Mouse (Mus musculus): ENCODE data around the gene Zfp688.
"Not testable (repeated sequence)": the region's sequence is repeated elsewhere in the genome, so short reads cannot be mapped to it uniquely, and the experiment has no call there.

Zfp688 gene

DNA sequence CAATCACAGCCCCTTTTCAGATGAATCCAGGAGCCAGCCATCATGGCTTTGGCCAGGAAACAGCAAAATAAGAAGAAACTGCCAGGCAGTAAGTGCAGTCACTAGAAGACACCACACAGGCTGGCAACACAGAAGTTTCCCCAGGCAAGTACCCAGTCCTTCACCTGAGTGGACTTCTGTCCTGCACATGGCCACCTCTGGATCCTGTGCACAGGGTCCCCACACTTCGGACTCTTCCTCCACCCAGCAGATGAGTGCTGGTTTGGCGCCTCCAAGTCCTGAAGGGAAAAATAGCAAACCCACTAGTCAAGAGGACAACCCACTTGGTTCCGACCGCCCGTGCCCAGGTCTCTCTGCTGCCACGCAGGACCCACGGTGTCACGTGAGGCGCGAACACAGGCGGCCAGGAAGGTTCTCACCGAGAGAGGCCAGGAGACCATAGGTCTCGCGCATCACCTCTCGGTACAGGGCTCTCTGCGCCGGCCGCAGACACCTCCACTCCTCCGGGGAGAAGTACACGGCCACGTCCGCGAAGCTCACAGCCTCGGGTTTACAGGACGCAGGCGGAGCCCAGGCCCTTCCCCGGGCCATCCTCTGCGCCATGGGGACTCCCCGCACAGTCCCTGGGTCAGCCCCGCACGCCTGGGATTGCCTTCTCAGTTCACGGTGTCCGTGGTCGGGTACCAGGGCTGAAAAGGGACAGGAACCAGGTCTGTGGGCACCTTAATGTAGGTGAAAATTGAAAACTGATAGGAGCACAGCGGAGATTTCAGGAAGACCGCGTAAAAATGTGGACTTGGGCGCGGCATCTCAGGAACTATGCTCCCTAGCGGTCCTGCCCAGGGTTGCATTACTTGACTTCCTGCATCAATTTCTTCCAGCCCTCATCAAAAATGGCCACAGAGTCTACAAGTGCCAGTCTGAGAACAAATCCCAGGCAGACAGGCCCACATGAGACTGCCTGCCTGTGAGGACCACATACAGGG lies 15.6 kb downstream of the Zfp688 start, which contains the start of gene Zfp764:
TSS of gene Zfp764 (minus strand) at position 821 of the 986 bp plus-strand sequence.
- DNase-seq = peak; percentile 94

DNA sequence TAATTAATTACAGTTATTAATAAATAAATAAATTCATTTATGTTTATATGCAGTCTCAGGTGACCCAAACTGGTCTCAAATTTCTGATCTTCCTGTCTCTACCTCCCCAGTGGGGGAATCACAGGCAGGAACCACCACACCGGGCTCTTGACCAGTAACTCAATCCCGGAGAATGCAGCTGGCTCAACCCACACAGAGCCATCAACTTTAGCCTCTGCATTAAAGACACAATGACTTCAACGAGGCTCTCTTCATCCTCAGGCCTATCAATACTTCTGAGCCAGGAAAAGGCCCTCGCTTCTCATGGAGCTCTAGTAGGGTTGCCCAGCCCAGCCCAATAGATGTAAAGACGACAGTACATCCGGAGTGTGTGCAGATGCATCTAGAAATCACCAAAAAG lies 17.8 kb downstream of the Zfp688 start:
- not testable (repeated sequence) for DNase-seq

DNA sequence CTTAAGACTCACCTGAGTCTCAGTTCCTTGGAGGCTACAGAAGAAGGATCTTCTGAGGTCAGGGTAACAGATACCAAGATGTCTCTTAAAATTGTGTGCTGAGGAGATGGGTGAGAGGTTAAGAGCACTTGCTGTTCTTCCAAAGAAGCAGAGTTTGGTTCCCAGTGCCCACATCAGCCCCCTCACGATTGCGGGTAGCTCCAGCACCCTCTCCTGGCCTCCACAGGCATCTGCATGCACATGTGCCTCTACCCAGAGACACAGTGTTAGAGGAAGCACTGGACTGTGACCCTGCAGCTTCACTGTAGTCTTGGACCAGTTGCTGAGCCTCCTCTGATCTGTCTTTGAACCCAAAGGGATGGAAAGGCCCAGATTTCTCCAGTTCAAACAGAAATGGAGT lies 18.9 kb downstream of the Zfp688 start:
- DNase-seq = no peak

GRCm38 (mm10) chr7:127400355-127400754 lies 21.5 kb downstream of the Zfp688 start:
- no peak for DNase-seq

DNA sequence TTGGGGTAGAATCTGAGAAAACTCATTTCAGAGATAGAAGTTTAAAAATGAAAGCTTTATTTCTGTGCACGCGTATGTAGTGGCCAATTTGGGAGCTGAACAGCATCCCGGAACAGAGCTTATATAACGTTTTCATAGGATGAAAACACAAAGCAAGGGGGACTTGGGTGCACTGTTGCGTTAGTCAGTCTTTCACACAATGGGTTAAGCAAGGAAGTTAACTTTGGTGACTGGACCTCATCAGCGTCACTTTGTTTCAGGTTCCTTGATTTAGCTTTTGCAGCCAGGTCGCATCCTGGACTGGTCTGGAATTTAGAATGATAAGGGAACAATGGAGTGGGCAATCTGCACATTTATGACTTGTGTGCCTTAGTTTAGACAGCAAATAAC lies 27.9 kb downstream of the Zfp688 start:
- no peak for DNase-seq

DNA sequence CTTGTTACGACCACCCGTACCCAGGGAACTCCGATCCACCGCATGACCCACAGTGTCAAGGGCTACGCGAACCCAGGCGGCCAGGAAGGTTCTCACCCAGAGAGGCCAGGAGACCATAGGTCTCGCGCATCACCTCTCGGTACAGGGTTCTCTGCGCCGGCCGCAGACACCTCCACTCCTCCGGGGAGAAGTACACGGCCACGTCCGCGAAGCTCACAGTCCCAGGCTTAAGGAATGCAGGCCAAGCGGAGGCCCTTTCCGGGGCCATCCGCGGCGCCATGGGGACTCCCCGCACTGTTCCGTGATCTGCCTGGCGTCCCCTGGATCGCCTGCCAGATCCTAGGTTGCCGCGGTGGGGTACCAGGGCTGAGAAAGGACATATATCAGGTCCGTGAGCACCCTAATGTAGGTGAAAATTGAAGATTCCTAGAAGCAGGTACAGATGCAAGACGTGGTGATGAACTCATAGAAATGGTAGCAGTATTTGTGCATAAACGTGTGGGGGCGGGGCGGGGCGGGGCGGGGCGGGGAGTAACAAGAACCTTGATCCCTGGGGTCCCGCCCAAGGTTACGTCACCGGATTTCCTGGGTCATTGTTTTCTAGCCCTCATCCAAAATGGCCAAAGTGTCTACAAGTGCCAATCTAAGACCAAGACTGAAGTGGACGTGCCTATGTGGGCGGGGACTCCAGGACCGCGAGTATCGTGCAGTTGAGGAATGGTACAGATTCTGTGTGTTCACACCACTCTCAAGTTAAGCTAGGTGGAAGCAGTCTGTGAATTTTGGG lies 28.5 kb downstream of the Zfp688 start, which contains the start of gene E430018J23Rik:
TSS of gene E430018J23Rik (minus strand) at position 473 of the 787 bp plus-strand sequence.
- DNase-seq = peak; percentile 98

DNA sequence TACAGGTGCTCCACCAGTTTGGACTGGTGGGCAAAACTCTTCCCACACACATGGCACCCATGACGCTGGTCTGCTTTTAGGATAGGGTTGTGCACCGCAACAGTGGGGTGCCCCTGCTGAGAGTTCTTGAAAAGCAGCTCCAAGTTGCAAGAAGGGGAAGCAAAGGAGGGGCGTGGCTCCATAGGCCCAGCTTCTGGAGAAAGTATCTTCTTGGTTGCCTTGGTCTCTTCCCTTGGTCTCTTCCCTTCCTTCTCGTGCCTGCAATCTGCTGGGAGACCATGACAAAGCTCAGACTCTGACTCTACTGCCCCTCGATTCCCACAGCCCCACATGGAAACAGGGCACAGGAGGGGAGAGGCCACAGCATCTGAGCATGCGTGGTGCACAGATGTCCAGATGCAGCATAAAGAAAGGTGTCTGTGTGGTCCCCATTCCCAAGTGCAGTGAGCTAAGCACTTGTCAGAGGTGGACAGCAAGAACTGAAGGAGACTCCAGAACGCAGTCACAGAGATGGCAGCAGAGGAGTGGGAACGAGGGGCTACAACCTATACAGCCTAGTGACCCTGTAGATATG lies 29.5 kb downstream of the Zfp688 start:
- DNase-seq = no peak

GRCm38 (mm10) chr7:127391538-127391937 lies 30.3 kb downstream of the Zfp688 start:
- DNase-seq = no peak

- DNase-seq = no peak
These were observed 31.6 kb downstream of the Zfp688 start for GRCm38 (mm10) chr7:127390306-127390705.

GRCm38 (mm10) chr7:127388201-127388600 lies 33.7 kb downstream of the Zfp688 start:
- DNase-seq = not testable (repeated sequence)

- DNase-seq = peak; percentile 91
These were observed 35.1 kb downstream of the Zfp688 start, which contains the start of gene 9130019O22Rik for GRCm38 (mm10) chr7:127386641-127387392. 9130019O22Rik (minus strand) TSS chr7:127387166.

DNA sequence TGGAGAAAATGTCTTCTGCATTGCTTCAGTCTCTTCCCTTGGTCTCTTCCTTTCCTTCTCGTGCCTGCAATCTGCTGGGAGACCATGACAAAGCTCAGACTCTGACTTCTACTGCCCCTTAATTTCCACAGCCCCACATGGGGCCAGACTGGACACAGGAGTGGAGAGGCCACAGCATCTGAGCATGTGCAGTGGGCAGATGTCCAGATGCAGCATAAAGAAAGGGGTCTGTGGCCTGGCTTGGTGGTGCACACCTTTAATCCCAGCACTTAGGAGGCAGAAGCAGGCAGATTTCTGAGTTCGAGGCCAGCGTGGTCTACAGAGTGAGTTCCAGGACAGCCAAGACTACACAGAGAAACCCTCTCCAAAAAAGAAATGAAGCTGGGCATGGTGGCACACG lies 36.3 kb downstream of the Zfp688 start:
- not testable (repeated sequence) for DNase-seq

DNA sequence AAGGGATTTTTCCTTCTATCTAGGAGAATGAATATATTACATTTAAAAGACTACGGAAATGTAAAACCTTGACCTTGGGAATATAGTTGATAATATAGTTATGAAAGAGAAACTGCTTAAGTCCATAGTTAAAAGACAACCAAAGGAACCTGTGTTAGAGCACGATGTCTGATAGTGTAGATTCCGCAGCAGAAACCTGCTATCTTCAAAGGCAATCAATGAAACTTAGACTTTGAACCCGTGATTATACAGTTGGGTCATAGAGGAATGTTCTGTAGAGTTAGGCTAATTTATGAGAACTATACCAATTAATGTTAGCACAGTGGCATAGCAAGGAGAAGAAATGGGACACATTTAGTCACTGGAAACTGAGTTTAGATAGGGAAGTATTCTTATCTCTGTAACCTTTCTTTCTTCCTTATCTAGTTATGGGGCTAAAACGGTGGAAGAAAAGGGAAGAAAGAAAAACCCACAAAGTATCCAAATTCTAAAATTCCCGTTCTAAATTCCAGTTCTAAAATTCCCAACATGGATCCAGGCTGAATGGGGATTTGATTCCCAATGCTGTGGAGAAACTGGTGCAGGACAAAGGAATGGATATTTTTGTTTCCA lies 43.5 kb downstream of the Zfp688 start:
- DNase-seq = no peak

- DNase-seq = peak; percentile 96
These were observed 46.3 kb downstream of the Zfp688 start, which contains the start of gene Zfp747 for GRCm38 (mm10) chr7:127375271-127376245. Zfp747 (minus strand) TSS chr7:127376050.

- DNase-seq = not testable (repeated sequence)
These were observed 50.0 kb downstream of the Zfp688 start for GRCm38 (mm10) chr7:127371870-127372269.

GRCm38 (mm10) chr7:127371213-127371612 lies 50.7 kb downstream of the Zfp688 start:
- no peak for DNase-seq

Measured in kidney, adult 18-20 months (tissue).